Mouse (Mus musculus) small intestine, adult 2 months (tissue): ENCODE results near the gene Prmt1. TPM values are rescaled to one million over a fixed set of nuclear protein-coding genes. Genes with fewer than 3 reads are reported as not detected.
A peak's percentile ranks its signal among the peaks of the same experiment; 100 is the strongest.

Source experiments
- H3K27ac ChIP-seq: fragments of 200-500 bp; 2 replicates; pipeline ENCODE4 v1.5.1; 2012; ENCODE audit warnings: low read depth, low read length, control low read depth, inconsistent platforms; ENCODE audit not compliant: insufficient read depth
- H3K27me3 ChIP-seq: fragments of 200-500 bp; 2 replicates; pipeline ENCODE4 v1.6.1; 2012; ENCODE audit warnings: mild to moderate bottlenecking, moderate library complexity, low read length, inconsistent platforms; ENCODE audit not compliant: control insufficient read depth, insufficient read depth
- H3K36me3 ChIP-seq: fragments of 200-500 bp; 2 replicates; pipeline ENCODE4 v1.6.1; 2012; ENCODE audit warnings: mild to moderate bottlenecking, low read length, control low read depth, inconsistent platforms; ENCODE audit not compliant: control insufficient read depth, insufficient read depth
- H3K4me1 ChIP-seq: fragments of 200-500 bp; 2 replicates; pipeline ENCODE4 v1.6.1; 2012; ENCODE audit warnings: low read length, inconsistent platforms, mixed read lengths; ENCODE audit not compliant: control insufficient read depth, insufficient read depth, insufficient read length
- H3K4me3 ChIP-seq: fragments of 200-500 bp; 2 replicates; pipeline ENCODE4 v1.5.1; 2012; ENCODE audit warnings: low read depth, mild to moderate bottlenecking, control low read depth, inconsistent platforms, low read length, moderate library complexity
- CTCF ChIP-seq: fragments of 200-500 bp; IDR thresholded peaks from 2 replicates; pipeline ENCODE4 v1.5.1; 2012; ENCODE audit warnings: low read depth, mild to moderate bottlenecking, control low read depth, inconsistent platforms, low read length, moderate library complexity, mixed read lengths; ENCODE audit not compliant: insufficient replicate concordance, insufficient read length; ENCODE audit errors: extremely low read depth
- POLR2A ChIP-seq: fragments of 200-500 bp; IDR thresholded peaks from 2 replicates; pipeline ENCODE4 v1.6.1; 2012; ENCODE audit warnings: low read depth, mild to moderate bottlenecking, control low read depth, inconsistent platforms, low read length, moderate library complexity
- WGBS: fragments of 180-500 bp; shearing (Covaris S2); methylation state at CpG from one replicate; pipeline ENCODE4 v1.1.7; 2018; 5-methylcytosine and 5-hydroxymethylcytosine counted together
- polyA plus RNA-seq: library from polyadenylated mRNA; depleted of rRNA; stranded (reverse); fragments of >200 nt; gene quantifications from 2 replicates; pipeline ENCODE4 v1.2.3, GENCODE M21; 2012

Gene Prmt1
- polyA plus RNA-seq, 1 experiment: 68.6 TPM

DNA sequence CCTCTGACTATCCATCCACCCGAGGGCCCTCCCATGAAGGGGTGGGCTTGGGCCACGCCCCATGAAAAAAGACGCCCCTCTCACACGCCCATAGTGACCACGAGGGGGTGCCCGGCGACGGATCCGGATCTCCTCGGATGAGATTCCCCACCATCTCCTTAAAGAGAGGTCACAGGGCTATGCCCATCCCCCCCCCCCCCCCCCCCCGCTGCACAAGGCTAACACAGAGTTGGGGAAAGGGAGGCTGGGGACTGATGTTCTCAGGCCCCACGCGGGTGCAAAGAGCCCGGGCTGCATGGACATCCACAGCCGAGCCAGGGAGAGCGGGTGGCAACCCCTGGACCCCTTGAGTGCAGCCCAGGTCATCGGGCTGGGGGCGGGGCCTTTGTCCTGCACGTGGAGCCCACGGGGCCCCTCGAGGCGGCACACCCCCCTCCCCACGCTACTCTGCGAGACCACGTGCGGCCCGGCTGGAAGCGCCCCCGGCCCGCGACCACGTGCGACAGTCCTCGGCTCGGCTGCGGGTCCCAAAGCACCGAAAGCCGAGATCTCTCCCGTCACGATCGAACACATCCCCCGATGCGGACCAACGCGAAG, 675 bp downstream of the Prmt1 start:
- peak; percentile 23; the same call in 1 of the 2 replicates for TF ChIP-seq CTCF
- TF ChIP-seq POLR2A: no peak
- Histone ChIP-seq H3K27ac (peak overlapping the region; percentile 82), H3K4me3 (peak overlapping the region; percentile 91), H3K27me3 (no peaks in the 10 kb centered on the region), H3K36me3 (peaks cover 14% of the 10 kb centered on the region), H3K4me1 (peaks cover 5% of the 10 kb centered on the region)
- WGBS: under 1% methylated on average over 45 of the region's 45 CpGs

DNA sequence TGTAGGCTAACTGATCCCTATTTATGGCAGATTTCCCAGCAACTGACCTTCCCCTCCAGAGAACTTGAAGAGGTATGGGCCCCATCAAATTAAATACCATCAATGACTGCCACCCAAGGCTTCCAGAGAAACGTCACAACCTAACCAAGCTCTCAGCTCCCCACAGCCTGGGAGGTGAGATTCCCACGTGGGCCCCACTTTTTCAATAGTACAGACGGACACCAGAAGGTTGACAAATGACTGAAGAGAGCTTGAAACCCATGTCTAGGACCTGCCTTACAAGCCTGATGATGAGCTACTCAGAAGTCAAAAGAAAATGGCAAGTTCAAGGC, 1.6 kb downstream of the Prmt1 start:
- H3K4me1 ChIP-seq: peaks cover 5% of the 10 kb centered on the region
- H3K4me3 ChIP-seq: no peak overlapping the region
- 35% methylated on average over 3 of the region's 3 CpGs for WGBS
- no peaks in the 10 kb centered on the region for H3K27me3 ChIP-seq
- TF ChIP-seq CTCF (no peak), POLR2A (no peak)
- H3K27ac ChIP-seq: no peak overlapping the region
- H3K36me3 ChIP-seq: peaks cover 21% of the 10 kb centered on the region

DNA sequence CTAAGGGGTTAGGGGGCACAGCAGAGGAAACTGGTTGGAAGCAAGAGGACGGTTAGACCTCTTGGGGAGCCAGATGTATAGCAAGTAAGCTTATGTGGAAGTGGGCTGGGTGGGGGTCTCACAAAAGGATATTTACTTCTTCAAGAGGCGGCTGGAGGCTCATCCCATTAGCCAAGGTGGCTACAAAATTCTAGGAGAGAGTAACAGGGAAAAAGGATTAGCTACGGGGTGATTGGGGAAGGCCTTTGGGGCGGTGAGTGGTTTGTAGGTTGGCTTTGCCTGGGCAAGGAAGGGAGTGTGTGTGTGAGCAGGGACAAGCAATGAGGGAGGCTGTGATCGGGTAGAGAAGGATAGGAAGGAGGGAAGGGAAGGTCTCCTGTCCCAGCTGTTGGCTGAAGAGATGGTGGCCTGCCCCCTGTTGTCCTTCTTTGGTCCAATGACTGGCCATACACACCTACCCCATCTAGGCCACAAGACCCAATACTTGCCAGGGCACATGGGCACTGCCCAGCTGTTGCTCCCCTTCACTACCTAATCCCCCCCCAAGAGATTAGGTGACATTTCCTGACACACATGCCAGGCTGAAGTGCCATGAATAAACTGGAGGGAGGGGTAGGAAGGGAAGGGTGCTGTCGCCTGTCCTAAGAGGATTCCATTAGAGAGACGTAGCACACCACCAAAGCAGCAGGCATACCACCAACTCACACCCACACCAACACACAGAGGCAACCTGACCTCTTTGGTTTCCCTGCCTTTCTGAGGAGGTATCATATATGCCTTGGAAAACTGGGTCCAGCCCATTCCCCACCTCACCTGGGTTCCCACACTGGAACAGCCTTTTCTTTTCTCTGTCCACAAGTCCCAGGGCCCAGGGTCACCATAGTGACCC, 2.2 kb downstream of the Prmt1 start:
- WGBS: 80% methylated on average over 7 of the region's 7 CpGs
- H3K36me3 ChIP-seq: peaks cover 24% of the 10 kb centered on the region
- no peaks in the 10 kb centered on the region for H3K27me3 ChIP-seq
- H3K27ac ChIP-seq: no peak overlapping the region
- no peak for TF ChIP-seq POLR2A
- TF ChIP-seq CTCF: no peak
- H3K4me3 ChIP-seq: no peak overlapping the region
- H3K4me1 ChIP-seq: peaks cover 5% of the 10 kb centered on the region

DNA sequence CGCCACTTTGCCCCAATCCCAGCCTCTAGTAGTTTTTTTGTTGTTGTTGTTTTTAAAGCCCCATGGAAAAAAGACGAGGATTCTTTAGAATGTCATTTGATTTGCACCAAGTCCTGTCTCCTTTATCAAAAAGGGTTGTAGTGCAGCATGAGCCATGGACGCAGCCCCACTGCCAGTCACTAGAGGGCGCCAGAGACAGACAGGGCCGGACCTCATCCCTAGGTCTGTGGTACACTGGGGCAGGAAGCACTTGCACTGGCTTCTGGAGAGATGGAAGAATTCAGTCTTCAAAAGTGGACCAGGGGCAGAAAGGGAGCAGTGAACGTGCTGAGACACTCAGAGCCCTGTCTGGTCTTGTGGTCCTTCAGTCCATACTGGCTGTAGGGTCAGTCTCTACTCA, 3.3 kb downstream of the Prmt1 start:
- TF ChIP-seq CTCF (peak; percentile 94), POLR2A (no peak)
- Histone ChIP-seq H3K4me1 (peaks cover 4% of the 10 kb centered on the region), H3K27me3 (no peaks in the 10 kb centered on the region), H3K36me3 (peaks cover 33% of the 10 kb centered on the region), H3K27ac (no peak overlapping the region), H3K4me3 (no peak overlapping the region)
- 17% methylated on average over 6 of the region's 6 CpGs for WGBS

DNA sequence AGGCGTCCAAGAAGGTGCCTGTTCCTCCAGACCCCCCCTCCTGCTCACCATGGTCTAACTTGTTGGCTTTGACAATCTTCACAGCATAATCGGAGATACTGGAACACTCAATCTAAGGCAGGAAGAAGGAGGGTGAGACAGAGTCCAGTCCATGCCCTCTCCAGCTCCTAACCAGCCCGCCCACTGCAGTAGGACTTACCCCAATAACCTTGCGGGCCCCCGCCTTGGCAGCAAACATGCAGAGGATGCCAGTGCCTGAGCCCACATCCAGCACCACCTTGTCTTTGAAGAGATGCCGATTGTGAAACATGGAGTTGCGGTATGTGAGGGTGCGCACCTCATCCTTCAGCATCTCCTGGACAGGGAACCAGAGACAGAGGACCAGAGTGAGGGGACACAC, 4.8 kb downstream of the Prmt1 start:
- H3K27me3 ChIP-seq: no peaks in the 10 kb centered on the region

DNA sequence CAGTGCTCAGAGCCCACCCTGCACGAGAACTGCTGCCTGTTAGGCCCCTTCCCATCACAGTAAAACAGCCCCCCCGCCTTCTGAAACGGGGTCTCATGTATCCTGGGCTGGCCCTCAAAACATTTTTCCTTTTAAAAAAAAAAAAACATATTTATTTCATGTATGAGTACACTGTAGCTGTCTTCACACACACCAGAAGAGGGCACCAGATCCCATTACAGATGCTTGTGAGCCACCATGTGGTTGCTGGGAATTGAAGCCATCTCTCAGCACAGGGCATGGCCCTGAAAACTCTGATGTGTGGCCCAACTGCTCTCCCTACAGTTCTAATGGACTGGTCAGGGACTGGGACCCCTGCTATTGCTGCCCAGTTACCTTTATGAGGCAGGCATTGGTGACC, 8.1 kb downstream of the Prmt1 start:
- 90% methylated on average over 3 of the region's 3 CpGs for WGBS
- H3K4me3 ChIP-seq: no peak overlapping the region
- no peaks in the 10 kb centered on the region for H3K27me3 ChIP-seq
- H3K36me3 ChIP-seq: peaks cover 45% of the 10 kb centered on the region
- TF ChIP-seq POLR2A: no peak
- no peak for TF ChIP-seq CTCF
- no peaks in the 10 kb centered on the region for H3K4me1 ChIP-seq
- H3K27ac ChIP-seq: no peak overlapping the region

More for the DNA sequence above, 4.8 kb downstream of the Prmt1 start:
- WGBS: 95% methylated on average over 8 of the region's 8 CpGs
- Histone ChIP-seq H3K4me3 (no peak overlapping the region), H3K4me1 (no peaks in the 10 kb centered on the region; the same call in 1 of the 2 replicates), H3K27ac (no peak overlapping the region), H3K36me3 (peaks cover 45% of the 10 kb centered on the region)
- TF ChIP-seq POLR2A: no peak
- TF ChIP-seq CTCF: no peak

DNA sequence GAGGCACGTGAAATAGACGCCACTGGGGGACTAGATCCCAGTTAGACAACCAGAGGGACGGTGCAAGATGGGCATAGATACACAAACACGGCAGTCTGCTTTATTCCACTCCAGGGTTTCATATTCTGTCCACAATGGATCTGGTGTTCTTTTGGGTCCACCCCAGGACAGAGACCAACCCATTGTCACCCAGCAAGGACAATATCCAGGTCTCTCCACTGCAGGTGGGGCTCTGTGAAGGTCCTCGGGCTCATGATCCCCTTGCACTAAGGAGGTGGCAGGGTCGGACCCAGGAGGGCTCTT, 11.3 kb downstream of the Prmt1 start:
- no peak overlapping the region for H3K27ac ChIP-seq
- no peaks in the 10 kb centered on the region for H3K27me3 ChIP-seq
- no peak for TF ChIP-seq POLR2A
- TF ChIP-seq CTCF: no peak
- no peak overlapping the region for H3K4me3 ChIP-seq
- H3K36me3 ChIP-seq: peaks cover 26% of the 10 kb centered on the region
- WGBS: 27% methylated on average over 6 of the region's 6 CpGs
- H3K4me1 ChIP-seq: peaks cover 5% of the 10 kb centered on the region
